Mouse (Mus musculus) liver, adult 2 months (tissue): ENCODE measurements at regions not wholly inside any gene's neighbourhood (a gene's known extent, or its start where the extent isn't known, plus 50 kb on each side); places are given as distances from the start of the nearest gene placed in this dataset.

Experiments used
- DNase-seq: peaks from one replicate; pipeline ENCODE4 v3.0.0-alpha.2; 2011; ENCODE audit warnings: low read depth, low spot score; ENCODE audit errors: extremely low read depth
- H3K27ac ChIP-seq: fragments of 200-500 bp; replicated peaks from 2 replicates; pipeline ENCODE4 v1.5.1; 2012; ENCODE audit warnings: low read depth, mild to moderate bottlenecking, control low read depth, inconsistent platforms, low read length; ENCODE audit not compliant: insufficient read depth
- H3K27me3 ChIP-seq: fragments of 200-500 bp; 2 replicates; pipeline ENCODE4 v1.6.1; 2012; ENCODE audit warnings: mild to moderate bottlenecking, moderate library complexity, low read length, inconsistent platforms; ENCODE audit not compliant: control insufficient read depth, insufficient read depth
- H3K36me3 ChIP-seq: fragments of 200-500 bp; 2 replicates; pipeline ENCODE4 v1.6.1; 2012; ENCODE audit warnings: low read length, inconsistent platforms; ENCODE audit not compliant: control insufficient read depth, insufficient read depth
- H3K4me1 ChIP-seq: fragments of 200-500 bp; 2 replicates; pipeline ENCODE4 v1.6.1; 2011; ENCODE audit warnings: low read length; ENCODE audit not compliant: control insufficient read depth, insufficient read depth
- H3K4me3 ChIP-seq: fragments of 200-500 bp; 2 replicates; pipeline ENCODE4 v1.5.1; 2011; ENCODE audit warnings: low read depth, mild to moderate bottlenecking, control low read depth, low read length, moderate library complexity; ENCODE audit not compliant: insufficient read depth
- H3K79me2 ChIP-seq: fragments of 200-500 bp; 2 replicates; pipeline ENCODE4 v1.6.1; 2012; ENCODE audit warnings: inconsistent platforms, mild to moderate bottlenecking, low read length, moderate library complexity; ENCODE audit not compliant: control insufficient read depth, insufficient read depth
- H3K9ac ChIP-seq: fragments of 200-500 bp; 2 replicates; pipeline ENCODE4 v1.6.1; 2012; ENCODE audit warnings: low read depth, mild to moderate bottlenecking, control low read depth, inconsistent platforms, low read length
- CTCF ChIP-seq: fragments of 200-500 bp; IDR thresholded peaks from 2 replicates; pipeline ENCODE4 v1.5.1; 2011; ENCODE audit warnings: low read depth, low read length, control low read depth
- POLR2A ChIP-seq: fragments of 200-500 bp; IDR thresholded peaks from 2 replicates; pipeline ENCODE4 v1.6.1; 2011; ENCODE audit warnings: low read length, control low read depth; ENCODE audit not compliant: insufficient read depth; ENCODE audit errors: extremely low read depth
- WGBS: fragments of 180-500 bp; shearing (Covaris S2); methylation state at CpG from one replicate; pipeline ENCODE4 v1.1.7; 2018; 5-methylcytosine and 5-hydroxymethylcytosine counted together

DNA sequence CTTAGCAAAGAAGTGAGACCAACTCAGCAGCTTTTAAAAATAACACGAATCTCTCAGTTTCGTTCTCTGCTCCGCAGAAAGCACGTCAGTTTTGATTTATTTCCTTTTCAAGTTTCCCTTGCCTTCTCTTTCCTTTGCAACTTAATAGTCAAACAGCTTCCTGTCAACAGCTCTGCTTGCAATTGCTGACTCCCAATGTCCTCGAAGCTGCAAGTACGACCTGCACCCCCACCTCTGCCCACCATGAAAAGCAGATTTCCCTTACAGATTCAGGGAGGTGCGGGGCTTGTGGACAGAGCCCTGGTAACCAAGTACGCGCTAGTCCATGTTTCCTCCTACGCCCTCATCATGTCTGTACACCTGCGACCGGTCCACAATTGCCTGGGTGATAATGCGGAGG lies 922.2 kb downstream of the 5730522E02Rik start:
- WGBS: 64% methylated on average over 13 of the region's 13 CpGs
- no peak overlapping the region for H3K27ac ChIP-seq
- no peaks in the 10 kb centered on the region for H3K27me3 ChIP-seq
- no peaks in the 10 kb centered on the region for H3K79me2 ChIP-seq
- H3K4me1 ChIP-seq: no peaks in the 10 kb centered on the region
- no peak for TF ChIP-seq POLR2A
- no peak for TF ChIP-seq CTCF
- no peak for DNase-seq
- H3K4me3 ChIP-seq: no peak overlapping the region
- H3K36me3 ChIP-seq: no peaks in the 10 kb centered on the region
- H3K9ac ChIP-seq: no peak overlapping the region

DNA sequence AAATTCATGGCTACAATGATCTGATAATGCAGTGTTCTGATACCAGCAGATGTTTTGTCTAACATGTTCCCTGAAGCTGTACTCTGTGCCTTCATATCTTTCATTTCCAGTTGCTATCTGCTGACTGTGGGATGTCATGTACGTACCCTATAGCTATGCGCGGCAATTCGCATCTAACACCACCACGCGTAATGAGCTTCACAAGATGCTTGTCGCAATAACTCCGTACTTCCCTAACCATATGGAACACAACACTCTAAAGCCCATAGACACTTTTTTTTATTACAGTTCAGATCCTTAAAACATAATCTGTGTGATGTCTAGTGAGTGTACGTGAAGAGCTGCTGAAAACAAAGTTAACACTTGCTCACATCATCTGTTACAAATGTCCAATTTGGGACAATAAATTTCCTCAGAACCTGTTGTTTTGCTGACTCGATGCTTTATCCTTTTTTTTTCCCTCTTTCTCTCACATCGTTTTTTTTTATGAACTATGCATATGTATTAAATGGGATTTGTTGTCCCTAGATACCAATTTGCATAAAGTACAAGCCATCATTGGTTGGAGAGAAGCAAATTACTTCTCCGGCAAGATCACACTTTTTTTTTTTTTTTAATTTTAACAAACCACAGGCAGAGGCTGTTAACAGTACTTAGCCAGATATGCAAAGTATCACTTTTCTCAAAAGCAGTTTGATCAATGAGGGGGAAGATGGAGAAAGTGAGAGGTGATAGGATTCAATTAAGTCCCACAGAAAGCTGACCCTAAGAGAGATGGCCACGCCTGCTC lies 922.9 kb downstream of the 5730522E02Rik start:
- no peak for TF ChIP-seq POLR2A
- no peak overlapping the region for H3K4me3 ChIP-seq
- H3K79me2 ChIP-seq: no peaks in the 10 kb centered on the region
- DNase-seq: no peak
- H3K4me1 ChIP-seq: no peaks in the 10 kb centered on the region
- no peak overlapping the region for H3K9ac ChIP-seq
- WGBS: 80% methylated on average over 13 of the region's 13 CpGs
- H3K27ac ChIP-seq: no peak overlapping the region
- H3K36me3 ChIP-seq: no peaks in the 10 kb centered on the region
- H3K27me3 ChIP-seq: no peaks in the 10 kb centered on the region

DNA sequence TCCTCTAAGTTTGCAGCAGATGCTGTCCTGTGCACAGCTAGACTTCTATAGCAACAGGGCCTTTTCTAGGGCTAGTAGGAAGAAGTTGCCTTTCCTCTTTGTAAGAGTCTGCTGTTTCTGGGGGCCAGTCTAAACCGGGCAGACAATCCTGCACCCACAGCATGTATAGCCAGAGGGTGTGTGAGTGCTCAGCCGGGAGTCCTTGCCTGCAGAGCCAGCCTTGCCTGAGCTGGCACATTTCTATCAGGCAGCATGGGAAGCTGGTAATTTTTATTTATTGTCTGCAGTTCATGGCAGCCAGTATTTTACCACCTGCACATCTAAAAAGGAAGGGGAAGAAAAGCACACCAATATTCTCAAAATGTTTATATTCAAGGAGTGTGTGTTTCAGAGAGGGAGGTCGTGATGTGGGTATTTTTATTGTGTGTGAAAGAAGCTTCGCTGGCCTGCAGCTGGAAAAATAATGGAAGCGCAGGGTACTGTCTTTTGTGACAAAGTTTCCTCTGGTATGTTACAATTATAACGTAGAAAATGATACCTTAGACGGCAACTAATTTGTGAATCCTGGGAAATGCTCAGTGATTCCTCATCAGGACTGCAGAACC lies 940.5 kb downstream of the 5730522E02Rik start:
- no peak for DNase-seq
- TF ChIP-seq POLR2A (no peak), CTCF (no peak)
- Histone ChIP-seq H3K4me3 (no peak overlapping the region), H3K27ac (no peak overlapping the region), H3K79me2 (no peaks in the 10 kb centered on the region), H3K27me3 (no peaks in the 10 kb centered on the region), H3K4me1 (no peaks in the 10 kb centered on the region), H3K9ac (no peak overlapping the region), H3K36me3 (no peaks in the 10 kb centered on the region)
- WGBS: 40% methylated on average over 7 of the region's 7 CpGs

DNA sequence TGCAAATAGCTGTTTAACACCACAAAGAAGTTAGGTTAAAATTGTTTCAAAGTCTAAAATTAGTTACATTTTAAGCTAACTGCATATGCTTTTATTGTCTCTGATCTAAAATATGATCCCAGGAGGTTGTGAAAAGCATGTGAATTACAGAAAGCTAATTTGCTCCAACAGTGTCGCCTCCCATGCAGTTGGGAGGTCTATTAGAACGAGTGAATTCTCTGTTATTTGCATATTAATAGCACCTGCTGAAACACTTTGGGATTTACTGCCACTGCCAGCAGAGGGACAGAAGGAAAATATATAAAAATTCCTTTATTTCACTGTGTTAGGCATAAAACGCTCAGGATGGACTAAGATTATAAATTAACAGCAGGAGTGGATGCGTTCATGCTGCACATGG lies 947.7 kb downstream of the 5730522E02Rik start:
- H3K79me2 ChIP-seq: no peaks in the 10 kb centered on the region
- H3K27ac ChIP-seq: no peak overlapping the region
- no peak for DNase-seq
- no peak overlapping the region for H3K4me3 ChIP-seq
- H3K36me3 ChIP-seq: no peaks in the 10 kb centered on the region
- H3K4me1 ChIP-seq: no peaks in the 10 kb centered on the region
- 49% methylated on average over 4 of the region's 4 CpGs for WGBS
- TF ChIP-seq POLR2A (no peak), CTCF (no peak)
- no peaks in the 10 kb centered on the region for H3K27me3 ChIP-seq
- no peak overlapping the region for H3K9ac ChIP-seq

DNA sequence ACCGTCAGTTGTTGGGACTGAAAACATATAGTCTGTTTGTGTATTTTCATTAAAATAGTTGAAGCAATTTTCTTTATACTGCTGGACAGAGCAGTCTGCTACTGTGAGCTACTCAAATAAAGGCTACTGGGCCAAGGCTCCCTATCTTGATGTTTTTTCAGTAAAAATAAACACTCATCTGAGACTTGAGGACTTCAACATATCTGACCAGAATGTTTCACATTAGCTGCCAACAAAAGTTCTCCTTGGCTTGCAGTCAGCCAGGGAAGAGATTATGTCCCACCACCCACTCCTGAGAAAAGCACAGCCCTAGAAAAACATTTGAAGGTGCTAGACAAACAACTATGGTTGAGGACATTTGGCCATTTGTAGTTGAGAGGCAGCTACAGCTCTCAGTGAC lies 950.9 kb downstream of the 5730522E02Rik start:
- no peaks in the 10 kb centered on the region for H3K36me3 ChIP-seq
- no peaks in the 10 kb centered on the region for H3K4me1 ChIP-seq
- no peak overlapping the region for H3K4me3 ChIP-seq
- no peak overlapping the region for H3K9ac ChIP-seq
- H3K27me3 ChIP-seq: no peaks in the 10 kb centered on the region
- 88% methylated on average over 1 of the region's 1 CpGs for WGBS
- TF ChIP-seq CTCF (no peak), POLR2A (no peak)
- no peak for DNase-seq
- no peaks in the 10 kb centered on the region for H3K79me2 ChIP-seq
- H3K27ac ChIP-seq: no peak overlapping the region

DNA sequence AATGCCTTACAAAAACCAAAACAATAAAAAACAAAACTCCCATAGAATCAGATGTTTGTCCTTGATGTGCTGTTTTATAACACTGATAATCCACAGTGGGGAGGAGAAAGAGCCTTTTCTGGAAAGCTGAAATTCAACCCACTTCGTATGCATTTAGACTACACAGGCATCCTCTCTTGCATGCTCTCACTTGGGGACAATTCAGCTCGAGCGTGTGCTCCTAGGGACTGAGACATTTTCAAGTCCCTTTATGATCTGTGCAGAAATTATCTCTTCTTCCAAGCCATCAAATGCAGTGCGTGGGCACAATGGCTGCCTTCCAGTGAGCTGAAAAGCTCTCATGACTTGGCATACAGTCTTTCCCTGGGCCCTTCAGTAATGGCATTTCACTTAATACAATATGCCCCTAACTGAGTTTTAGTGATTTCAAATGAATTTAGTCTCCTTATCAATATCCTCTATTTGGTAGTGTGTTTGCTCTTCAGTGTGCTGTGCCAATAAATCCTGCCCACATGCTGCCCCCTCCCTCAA lies 977.1 kb downstream of the 5730522E02Rik start:
- 63% methylated on average over 4 of the region's 4 CpGs for WGBS
- Histone ChIP-seq H3K27ac (no peak overlapping the region), H3K4me3 (no peak overlapping the region), H3K9ac (no peak overlapping the region), H3K79me2 (no peaks in the 10 kb centered on the region), H3K27me3 (0 out of 2 replicates have a peak, but pooled peaks cover 2% of the 10 kb centered on the region), H3K36me3 (no peaks in the 10 kb centered on the region), H3K4me1 (no peaks in the 10 kb centered on the region)
- no peak for DNase-seq
- TF ChIP-seq CTCF (no peak), POLR2A (no peak)
